Mouse (Mus musculus): ENCODE measurements at regions not wholly inside any gene's neighbourhood (a gene's known extent, or its start where the extent isn't known, plus 50 kb on each side); places are given as distances from the start of the nearest gene placed in this dataset.

DNA sequence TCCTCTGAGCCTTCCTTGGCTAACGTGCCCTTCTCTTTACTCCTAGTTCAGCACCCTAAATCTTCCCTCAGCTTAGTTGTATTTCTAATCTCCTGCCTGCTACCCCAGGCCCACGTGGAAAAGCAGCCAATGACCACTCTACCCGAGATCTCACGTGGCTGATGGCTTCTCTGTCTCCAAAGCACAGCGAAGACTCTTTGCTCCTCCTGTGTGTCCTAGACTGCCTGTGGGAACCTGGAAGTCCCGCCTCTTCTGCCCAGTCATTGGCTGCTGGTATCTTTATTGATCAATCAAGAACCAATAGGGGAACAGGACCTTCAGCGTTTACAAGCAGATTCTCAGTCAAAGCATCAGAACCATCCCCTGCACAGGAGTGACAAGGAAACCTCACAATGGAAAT is 54.8 kb downstream of the Gm19935 start:
- DNase-seq (ENCODE audit: low spot score in 2 of 2) = no peak

- DNase-seq (ENCODE audit: low spot score in 2 of 2) = no peak
Observed at GRCm38 (mm10) chr8:90761947-90762346, 55.2 kb downstream of the Gm19935 start.

- DNase-seq (ENCODE audit: low spot score in 2 of 2) = no peak
Observed at GRCm38 (mm10) chr8:90761446-90761845, 55.7 kb downstream of the Gm19935 start.

DNA sequence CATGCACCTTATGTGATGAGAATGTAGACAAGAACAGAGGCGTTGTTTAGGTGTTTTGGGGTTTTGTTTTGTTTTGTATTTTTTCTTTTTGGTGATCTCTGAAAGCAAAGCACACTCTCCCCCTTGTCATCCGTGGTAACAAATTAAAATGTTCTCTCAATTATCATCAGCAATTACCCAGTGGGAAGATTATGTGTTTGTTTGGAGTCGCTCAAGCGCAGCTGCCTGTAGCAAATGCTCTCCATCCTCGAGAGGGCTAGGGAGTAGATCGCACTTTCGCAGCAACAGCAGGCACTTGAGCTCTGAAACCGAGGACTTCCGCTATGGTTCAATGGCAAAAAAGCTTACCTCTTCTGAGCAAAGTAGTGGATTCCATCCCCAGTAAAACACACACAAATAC is 57.7 kb downstream of the Gm19935 start:
- no peak for DNase-seq (ENCODE audit: low spot score in 2 of 2)

GRCm38 (mm10) chr8:90755020-90755419 is 62.2 kb downstream of the Gm19935 start:
- DNase-seq (ENCODE audit: low spot score in 2 of 2) = no peak

DNA sequence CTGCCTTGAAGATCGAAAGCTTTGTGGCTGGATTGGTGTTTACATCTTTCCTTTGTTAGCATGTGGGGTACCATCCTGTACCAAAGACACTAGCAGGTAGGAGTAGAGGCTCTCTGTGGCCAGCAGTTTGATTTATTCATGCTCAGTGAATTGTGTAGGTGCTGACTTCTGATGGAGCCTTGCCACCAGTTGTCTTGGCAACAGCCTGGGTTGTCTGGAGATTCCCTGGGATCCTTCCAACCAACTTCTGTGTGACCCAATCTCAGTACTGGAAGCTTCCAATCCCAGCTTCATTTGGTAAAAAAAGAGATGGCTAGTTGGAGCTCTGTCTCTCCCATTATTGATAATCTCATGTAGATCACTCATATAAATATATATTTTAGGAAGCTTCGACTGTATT is 73.6 kb downstream of the Gm19935 start:
- no peak for DNase-seq (ENCODE audit: low spot score in 2 of 2)

- DNase-seq (ENCODE audit: low spot score in 2 of 2) = no peak
Observed at GRCm38 (mm10) chr8:90740963-90741733, 76.0 kb downstream of the Gm19935 start.

DNA sequence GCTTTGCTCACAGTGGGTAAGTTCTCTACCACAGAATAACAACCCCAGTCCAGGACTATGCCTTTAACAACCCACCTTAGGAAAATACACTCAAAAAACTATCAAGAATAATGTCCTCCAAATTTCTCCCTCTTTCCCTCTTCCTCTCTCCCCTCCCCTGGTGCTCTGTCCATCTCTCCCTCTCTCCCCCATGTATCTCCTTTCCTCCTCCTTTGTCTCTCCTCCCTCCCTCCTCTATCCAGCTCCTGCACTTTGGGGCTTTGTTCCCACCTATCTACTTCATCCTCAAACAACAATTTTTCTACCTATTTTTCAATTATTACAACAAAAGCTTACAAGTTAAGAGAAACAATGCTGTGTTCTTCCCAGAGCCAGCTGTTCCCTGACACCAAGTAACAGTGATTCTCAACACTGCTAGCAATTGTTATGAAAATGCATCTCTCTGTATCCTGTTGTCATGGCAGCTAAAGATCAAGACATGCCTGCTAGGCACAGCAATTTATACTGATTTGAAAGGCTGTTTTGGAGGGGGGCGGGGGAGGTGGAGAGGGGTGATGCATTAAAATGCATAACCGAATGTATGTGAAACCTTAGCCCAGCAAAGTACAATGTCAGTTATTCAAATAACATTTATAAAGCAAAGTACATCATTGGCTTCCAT is 76.8 kb downstream of the Gm19935 start:
- no peak for DNase-seq (ENCODE audit: low spot score in 2 of 2)

DNA sequence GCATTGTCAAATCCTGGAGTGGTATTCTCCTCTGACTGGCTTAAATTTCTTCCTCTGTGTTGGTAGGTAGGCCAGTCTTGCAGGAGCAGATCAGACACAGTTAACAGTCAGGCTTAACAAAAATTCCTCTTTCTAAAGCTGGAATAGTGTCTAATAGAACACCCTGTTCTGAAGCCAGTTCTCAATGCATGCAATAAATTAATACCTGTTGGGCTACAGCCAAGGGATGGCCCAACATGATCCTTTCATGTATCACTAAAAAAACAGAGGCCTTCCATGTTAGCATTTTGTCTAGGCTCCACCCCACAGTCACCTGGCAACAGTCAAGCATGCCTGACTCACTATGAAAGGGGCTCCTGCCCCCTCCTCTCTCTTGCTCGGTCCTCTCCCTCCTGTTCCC is 89.2 kb downstream of the Gm19935 start:
- DNase-seq (ENCODE audit: low spot score in 2 of 2) = no peak

DNA sequence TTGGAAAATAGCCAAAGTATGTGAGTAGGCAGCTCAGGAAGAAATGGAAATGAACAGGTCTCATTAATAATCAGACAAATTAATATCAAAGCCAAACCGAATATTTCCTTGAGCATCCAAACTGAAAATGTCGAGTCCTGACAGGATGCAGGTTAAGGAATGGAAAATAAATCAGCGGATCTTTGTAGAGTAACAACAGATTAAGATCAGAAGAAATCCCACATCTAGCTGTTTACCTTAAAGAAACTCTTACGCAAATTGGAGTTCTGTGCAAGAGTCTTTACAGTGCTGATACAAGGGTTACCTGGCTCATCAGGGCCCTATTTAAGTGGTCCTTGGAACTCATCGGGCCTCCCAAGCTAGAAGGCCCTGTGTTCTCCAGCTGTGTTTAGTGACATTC is 92.0 kb downstream of the Gm19935 start:
- no peak for DNase-seq (ENCODE audit: low spot score in 2 of 2)

DNA sequence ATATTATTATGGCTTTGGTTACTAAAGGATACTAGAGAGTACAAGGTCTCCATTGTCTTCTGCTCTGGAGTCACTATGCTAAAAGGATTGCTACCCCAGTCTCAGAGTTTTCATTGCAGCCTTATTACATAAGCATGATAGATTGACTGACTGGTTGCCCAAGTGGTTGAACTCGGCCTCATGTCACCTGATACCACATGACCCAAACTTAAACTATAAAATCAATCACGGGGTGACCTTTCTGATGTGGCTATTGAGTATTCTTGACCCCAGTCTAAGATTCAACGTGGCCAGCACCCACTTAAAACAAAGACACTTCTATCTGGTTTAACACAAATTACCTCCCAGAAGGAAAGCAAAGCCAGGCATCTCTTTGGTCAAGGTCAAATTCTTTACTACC is 100.8 kb downstream of the Gm19935 start:
- DNase-seq (ENCODE audit: low spot score in 2 of 2) = no peak

DNA sequence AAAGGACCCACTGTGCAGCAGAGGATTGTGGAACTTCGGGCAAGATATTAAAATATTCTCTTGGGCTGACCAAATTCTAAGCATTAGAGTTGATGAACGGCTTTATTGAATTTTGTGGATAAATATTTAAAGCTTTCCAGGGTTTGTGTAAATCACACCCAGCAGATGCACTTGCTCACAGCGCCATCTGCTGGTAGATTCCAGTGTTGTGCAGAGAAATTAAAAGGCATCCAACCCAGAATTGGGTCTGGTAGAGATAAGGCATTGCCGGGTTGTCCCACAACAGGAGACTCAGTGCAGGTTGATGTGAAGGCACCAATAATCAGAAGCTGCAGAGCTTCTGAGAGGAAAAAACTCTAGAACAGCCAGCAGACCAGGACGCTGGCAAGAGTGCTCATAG is 108.7 kb downstream of the Gm19935 start:
- peak; percentile 77 to 82 for DNase-seq (ENCODE audit: low spot score in 2 of 2)

- no peak for DNase-seq (ENCODE audit: low spot score in 2 of 2)
Observed at GRCm38 (mm10) chr8:90692516-90692915, 124.7 kb downstream of the Gm19935 start.

DNA sequence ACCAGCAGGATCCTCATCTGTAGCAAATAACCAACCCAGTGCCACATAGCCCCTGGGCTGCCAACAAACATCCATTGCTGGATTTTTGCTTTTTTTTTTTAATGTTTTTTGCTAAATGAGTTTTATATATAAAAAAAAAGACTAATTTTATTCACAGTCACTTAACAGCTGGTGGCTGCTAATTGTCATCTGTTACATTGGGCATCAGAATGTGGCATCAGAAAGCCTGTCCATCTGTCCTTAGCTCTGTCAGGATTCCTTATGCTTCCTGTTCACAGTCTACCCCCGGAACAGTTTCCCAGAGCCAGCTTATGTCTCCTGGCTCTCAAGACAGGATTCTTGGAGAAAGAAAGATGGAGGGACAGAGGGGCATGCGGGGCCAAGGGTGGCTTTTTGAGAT is 132.1 kb downstream of the Gm19935 start:
- no peak for DNase-seq (ENCODE audit: low spot score in 2 of 2)

DNA sequence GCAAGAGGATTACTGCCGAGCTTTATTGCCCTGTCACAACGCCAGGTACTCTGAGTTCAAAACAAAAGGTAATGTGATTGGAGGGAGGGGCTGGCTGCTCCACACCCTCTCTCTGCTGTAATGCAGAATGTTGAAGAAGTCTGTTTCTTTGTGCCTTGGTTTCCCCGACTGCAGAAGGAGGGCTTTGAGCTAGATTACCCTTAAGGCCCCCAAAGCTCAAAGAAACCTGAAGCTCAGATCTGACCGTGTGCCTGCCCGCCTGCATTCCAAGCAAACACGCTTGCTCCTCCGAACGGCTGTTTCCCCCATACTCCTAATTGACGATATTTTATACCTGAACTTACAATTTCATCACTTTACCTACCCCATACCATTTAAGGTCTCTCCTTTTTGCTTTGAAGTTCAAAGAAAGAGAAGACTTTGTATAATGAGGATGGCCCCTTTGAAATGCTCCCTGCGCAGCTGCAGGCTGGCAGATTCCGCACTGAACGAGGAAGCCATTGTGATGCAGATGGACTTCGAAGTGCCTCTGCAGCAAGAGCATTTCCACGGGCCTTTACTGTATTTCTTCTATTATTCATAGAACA is 146.6 kb downstream of the Gm19935 start:
- DNase-seq (ENCODE audit: low spot score in 2 of 2) = no peak

DNA sequence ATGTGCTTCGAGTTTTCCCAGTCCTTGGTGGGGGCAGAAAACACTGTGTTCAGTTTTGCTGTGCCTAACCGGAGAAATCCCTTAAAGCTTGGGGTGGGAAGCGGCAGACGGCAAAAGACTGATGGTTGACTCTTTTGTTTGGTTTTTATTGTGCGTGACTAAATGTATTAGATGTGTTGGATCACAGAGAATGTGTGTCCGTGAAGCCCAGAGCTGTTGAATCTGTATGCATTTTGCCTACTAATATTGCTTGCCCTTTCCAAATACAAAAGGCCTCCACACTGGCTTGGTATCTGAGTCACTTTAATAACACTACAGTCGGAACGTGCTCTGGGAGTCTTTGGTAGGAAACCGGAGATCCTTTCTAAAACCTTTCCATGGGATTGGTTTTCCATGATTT is 147.8 kb downstream of the Gm19935 start:
- no peak for DNase-seq (ENCODE audit: low spot score in 2 of 2)

GRCm38 (mm10) chr8:90659066-90659465 is 158.1 kb downstream of the Gm19935 start:
- no peak for DNase-seq (ENCODE audit: low spot score in 2 of 2)

GRCm38 (mm10) chr8:90657641-90658051 is 159.5 kb downstream of the Gm19935 start:
- DNase-seq (ENCODE audit: low spot score in 2 of 2) = peak; percentile 80 to 82

- peak in 1 of 2 experiments; percentile 4 for DNase-seq (ENCODE audit: low spot score in 2 of 2)
Observed at GRCm38 (mm10) chr8:90657116-90657515, 160.1 kb downstream of the Gm19935 start.

- DNase-seq (ENCODE audit: low spot score in 2 of 2) = no peak
Observed at GRCm38 (mm10) chr8:90656436-90657090, 160.6 kb downstream of the Gm19935 start.

DNA sequence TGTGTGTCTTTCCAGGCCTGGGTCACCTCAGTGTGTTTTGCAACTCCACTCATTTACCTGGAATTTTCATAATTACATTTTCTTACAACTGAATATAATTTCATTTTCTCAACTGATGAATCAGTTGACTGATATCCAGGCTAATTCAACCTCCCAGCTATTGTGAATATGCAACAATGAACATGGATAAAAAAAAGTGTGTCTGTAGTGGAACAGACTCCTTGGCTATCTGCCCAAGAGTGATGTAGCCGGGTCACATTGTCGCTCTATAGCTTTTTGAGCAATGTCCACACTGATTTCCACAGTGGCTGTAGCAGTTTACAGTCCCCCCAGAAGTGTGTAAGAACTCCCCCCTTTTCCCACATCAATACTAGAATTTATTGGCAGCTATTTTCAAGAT is 162.4 kb downstream of the Gm19935 start:
- DNase-seq (ENCODE audit: low spot score in 2 of 2) = no peak

DNA sequence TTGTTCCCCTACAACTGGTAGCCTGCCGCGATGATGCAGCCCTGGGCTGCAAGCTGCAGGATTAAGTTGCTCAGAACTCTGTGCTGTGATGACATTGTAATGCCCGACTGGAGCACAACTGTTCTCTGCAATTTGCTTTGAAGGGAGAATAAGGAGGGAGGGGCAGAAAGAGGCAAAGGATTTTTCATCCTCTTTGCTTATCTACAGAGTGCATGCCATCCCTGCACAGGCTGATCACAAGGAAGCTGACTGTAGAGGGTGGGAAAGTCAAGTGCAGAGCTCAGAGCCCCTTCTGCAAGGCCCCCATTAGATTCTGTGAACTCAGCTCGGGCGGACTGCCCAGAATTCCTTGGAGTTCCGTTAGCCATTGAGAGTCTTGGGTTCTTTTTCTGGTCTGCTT is 174.8 kb downstream of the Gm19935 start:
- no peak for DNase-seq (ENCODE audit: low spot score in 2 of 2)

- peak in 1 of 2 experiments; percentile 11 for DNase-seq (ENCODE audit: low spot score in 2 of 2)
Observed at GRCm38 (mm10) chr8:90636770-90637169, 180.4 kb downstream of the Gm19935 start.

All from right cerebral cortex, adult 2 months (tissue).